Mouse (Mus musculus) midbrain, embryonic 14.5 days (tissue): Measurements from ENCODE around the gene Trappc4. TPM values are rescaled to one million over a fixed set of nuclear protein-coding genes. Genes with fewer than 3 reads are reported as not detected.
"Not testable (repeated sequence)": the region's sequence is repeated elsewhere in the genome, so short reads cannot be mapped to it uniquely, and the experiment has no call there.

ENCODE experiments used
- ATAC-seq: fragments of 200-750 bp; cut with Nextera tagmentation; 2 replicates; pipeline ENCODE4 v1.8.0; 2017; ENCODE audit warnings: moderate number of reproducible peaks, moderate library complexity; ENCODE audit not compliant: low FRiP score, low TSS enrichment
- DNase-seq: peaks from one replicate; pipeline ENCODE4 v3.0.0-alpha.2; 2015
- H3K27ac ChIP-seq: fragments of 300-500 bp; sonication (generic); replicated peaks from 2 replicates; pipeline ENCODE4 v1.5.1; 2014; ENCODE audit warnings: mild to moderate bottlenecking, low read depth, low read length, moderate library complexity
- H3K27me3 ChIP-seq: fragments of 300-500 bp; sonication (generic); 2 replicates; pipeline ENCODE4 v1.6.1; 2014; ENCODE audit warnings: low read length, control low read depth, mixed read lengths; ENCODE audit not compliant: control insufficient read depth, insufficient read depth
- H3K36me3 ChIP-seq: fragments of 300-500 bp; sonication (generic); 2 replicates; pipeline ENCODE4 v1.6.1; 2014; ENCODE audit warnings: low read length, control low read depth; ENCODE audit not compliant: control insufficient read depth, insufficient read depth
- H3K4me1 ChIP-seq: fragments of 300-500 bp; sonication (generic); 2 replicates; pipeline ENCODE4 v1.6.1; 2014; ENCODE audit warnings: mild to moderate bottlenecking, antibody characterized with exemption, low read length, control low read depth; ENCODE audit not compliant: control insufficient read depth, insufficient read depth
- H3K4me2 ChIP-seq: fragments of 300-500 bp; sonication (generic); 2 replicates; pipeline ENCODE4 v1.6.1; 2014; ENCODE audit warnings: mild to moderate bottlenecking, low read length, moderate library complexity
- H3K4me3 ChIP-seq: fragments of 300-500 bp; sonication (generic); replicated peaks from 2 replicates; pipeline ENCODE4 v1.5.1; 2014; ENCODE audit warnings: low read depth, low read length
- H3K9ac ChIP-seq: fragments of 300-500 bp; sonication (generic); replicated peaks from 2 replicates; pipeline ENCODE4 v1.6.1; 2014; ENCODE audit warnings: mild to moderate bottlenecking, low read length, moderate library complexity
- H3K9me3 ChIP-seq: fragments of 300-500 bp; sonication (generic); 2 replicates; pipeline ENCODE4 v1.6.1; 2016; ENCODE audit warnings: low read length, control low read depth, mixed read lengths; ENCODE audit not compliant: control insufficient read depth
- WGBS: fragments of 180-500 bp; shearing (Covaris S2); extraction: QIAGEN DNeasy Blood & Tissue Kit; methylation state at CpG from one replicate; pipeline ENCODE4 v1.1.7; 2014; 5-methylcytosine and 5-hydroxymethylcytosine counted together
- polyA plus RNA-seq: library from polyadenylated mRNA; unstranded; fragments of >200 nt; fragmentation: Nextera tagmentation; extraction: Ambion mirVana; gene quantifications from 2 replicates; pipeline ENCODE4 v1.2.1, GENCODE M21; 2014

Gene Trappc4
- 329 and 359 TPM in 2 replicates for polyA plus RNA-seq

DNA sequence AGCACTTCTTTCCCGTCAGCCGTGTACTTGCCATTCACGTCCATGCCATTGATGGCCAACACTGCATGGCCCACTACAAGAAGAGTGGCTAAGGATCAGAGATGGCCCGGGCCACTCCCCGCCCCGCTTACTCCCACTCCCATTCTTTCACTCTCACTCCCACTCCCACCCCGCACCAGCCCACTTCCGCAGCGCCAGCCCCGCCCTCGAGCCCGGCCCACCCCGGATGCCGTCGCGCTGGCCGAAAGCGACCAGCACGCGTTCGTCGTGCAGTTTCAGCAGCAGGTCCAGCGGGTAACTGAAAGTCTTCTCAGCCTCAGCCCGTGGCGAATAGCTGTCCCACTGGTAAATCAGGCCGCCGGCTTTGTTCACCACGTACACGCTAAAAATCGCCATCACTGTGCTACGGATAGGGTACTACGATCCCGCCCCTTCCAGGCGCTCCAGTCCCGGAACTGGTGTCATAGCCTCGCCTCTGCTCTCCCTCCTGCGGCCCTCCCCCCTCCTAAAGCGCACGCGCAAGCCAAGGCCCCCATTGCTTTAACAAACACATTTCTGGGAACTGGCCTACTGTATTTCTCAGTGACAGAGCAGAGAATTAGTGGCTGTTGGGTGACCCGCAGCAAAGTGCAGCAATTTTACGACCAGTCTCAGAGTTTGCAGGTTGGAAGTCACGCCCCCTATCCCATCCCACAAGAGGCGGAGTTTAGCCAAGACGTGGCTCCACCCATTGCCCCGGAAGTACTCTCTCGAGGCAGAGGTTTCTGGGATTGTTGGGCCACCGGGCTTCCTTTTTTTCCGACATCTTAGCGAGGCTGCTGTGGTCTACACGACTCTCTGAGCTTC is at the start of gene Trappc4, which contains the start of gene Rps25:
TSS of gene Trappc4 (minus strand) at position 695 of the 846 bp plus-strand sequence.
TSS of gene Rps25 (plus strand) at position 234 of the 846 bp plus-strand sequence.
- Histone ChIP-seq H3K9ac (peak within 1 kb of the TSS; percentile 76), H3K36me3 (peaks cover 66% of the 10 kb centered on the region), H3K4me3 (peak within 1 kb of the TSS; percentile 78), H3K27me3 (no peaks in the 10 kb centered on the region), H3K4me2 (peak within 1 kb of the TSS; percentile 75), H3K4me1 (peaks cover 18% of the 10 kb centered on the region), H3K9me3 (no peaks in the 10 kb centered on the region), H3K27ac (peak within 1 kb of the TSS; percentile 96)
- ATAC-seq: peak; percentile 96
- under 1% methylated on average over 51 of the region's 51 CpGs for WGBS
- DNase-seq: peak; percentile 98

DNA sequence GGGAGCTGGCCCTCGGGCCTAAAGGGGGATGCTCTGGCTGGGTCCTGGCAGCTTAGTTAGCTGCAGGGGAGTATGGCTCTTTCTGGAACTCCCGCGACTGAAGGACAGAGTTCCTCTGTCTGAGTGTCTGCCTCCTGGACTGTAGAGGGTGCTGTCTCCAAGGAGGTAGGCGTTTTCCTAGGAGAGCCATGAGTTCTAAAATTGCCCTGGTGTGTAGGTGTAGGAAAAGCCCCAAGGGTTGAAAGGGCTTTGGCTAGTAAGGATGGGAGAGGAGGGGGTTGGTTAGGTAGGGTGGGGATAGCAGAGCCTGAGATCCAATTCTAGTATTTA is 47.5 kb upstream of the Trappc4 start, which contains the start of gene Upk2:
TSS of gene Upk2 (minus strand) at position 86 of the 330 bp plus-strand sequence.
- ATAC-seq (no peak), DNase-seq (peak; percentile 21)
- no peak within 1 kb of the TSS for H3K4me2 ChIP-seq
- no peaks in the 10 kb centered on the region for H3K27me3 ChIP-seq
- 25% methylated on average over 4 of the region's 4 CpGs for WGBS
- no peaks in the 10 kb centered on the region for H3K9me3 ChIP-seq
- H3K4me1 ChIP-seq: peaks cover 32% of the 10 kb centered on the region
- H3K4me3 ChIP-seq: no peak within 1 kb of the TSS
- H3K27ac ChIP-seq: no peak within 1 kb of the TSS
- 0 out of 2 replicates have a peak within 1 kb of the TSS, but pooled peaks have one; percentile 0 for H3K9ac ChIP-seq
- H3K36me3 ChIP-seq: no peaks in the 10 kb centered on the region

GRCm38 (mm10) chr9:44454132-44454890 is 46.9 kb upstream of the Trappc4 start:
- Histone ChIP-seq H3K9ac (no peak overlapping the region), H3K36me3 (no peaks in the 10 kb centered on the region), H3K4me1 (peaks cover 32% of the 10 kb centered on the region), H3K9me3 (no peaks in the 10 kb centered on the region), H3K4me3 (no peak overlapping the region), H3K4me2 (no peak overlapping the region), H3K27me3 (no peaks in the 10 kb centered on the region), H3K27ac (no peak overlapping the region)
- DNase-seq (peak; percentile 93), ATAC-seq (peak; percentile 62)
- WGBS: 10% methylated on average over 14 of the region's 14 CpGs

DNA sequence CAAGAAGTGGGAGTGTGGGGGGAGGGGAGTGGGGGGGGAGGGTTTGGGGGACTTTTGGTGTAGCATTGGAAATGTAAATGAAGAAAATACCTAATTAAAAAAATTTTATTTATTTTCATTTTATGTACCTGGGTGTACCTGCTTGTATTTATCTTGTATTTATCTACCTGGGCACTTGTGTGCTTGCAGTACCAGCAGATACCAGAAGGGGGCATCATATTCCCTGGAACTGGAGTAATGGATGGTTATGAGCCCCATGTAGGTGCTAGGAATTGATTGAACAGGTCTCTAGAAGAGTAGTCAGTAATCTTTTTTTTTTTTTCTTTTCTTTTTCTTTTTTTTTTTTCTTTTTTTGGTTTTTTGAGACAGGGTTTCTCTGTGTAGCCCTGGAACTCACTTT is 43.0 kb upstream of the Trappc4 start:
- Histone ChIP-seq H3K4me1 (peaks cover 7% of the 10 kb centered on the region), H3K4me2 (no peak overlapping the region), H3K36me3 (no peaks in the 10 kb centered on the region), H3K9me3 (no peaks in the 10 kb centered on the region), H3K4me3 (no peak overlapping the region), H3K9ac (no peak overlapping the region), H3K27me3 (no peaks in the 10 kb centered on the region), H3K27ac (no peak overlapping the region)
- no peak for DNase-seq
- ATAC-seq: no peak

DNA sequence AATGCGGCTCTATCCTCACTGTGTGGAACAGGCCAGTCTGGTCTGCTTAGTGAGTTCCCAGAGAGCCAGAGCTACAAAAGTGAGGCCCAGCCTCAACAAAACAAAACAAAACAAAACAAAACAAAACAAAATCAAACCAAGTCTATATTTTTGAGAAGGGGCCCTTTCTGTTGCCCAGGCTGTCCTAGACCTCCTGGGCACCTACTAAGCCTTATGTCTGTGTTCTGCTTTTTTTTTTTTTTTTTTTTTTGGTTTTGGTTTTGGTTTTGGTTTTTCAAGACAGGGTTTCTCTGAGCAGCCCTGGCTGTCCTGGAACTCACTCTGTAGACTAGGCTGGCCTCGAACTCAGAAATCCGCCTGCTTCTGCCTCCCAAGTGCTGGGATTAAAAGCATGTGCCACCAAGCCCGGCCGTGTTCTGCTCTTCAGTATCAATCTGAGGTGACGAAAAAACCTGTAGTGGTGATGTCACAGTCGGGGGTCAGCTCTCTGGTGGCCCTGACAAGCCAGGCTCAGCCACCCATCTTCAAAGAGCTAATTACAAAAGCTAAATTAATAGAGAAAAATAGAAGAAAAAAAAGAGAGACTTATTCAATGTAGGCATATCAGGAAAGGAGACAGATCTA is 37.1 kb upstream of the Trappc4 start:
- H3K9me3 ChIP-seq, H3K4me3 ChIP-seq, ATAC-seq, H3K9ac ChIP-seq, H3K27ac ChIP-seq, H3K4me1 ChIP-seq, DNase-seq, H3K27me3 ChIP-seq, H3K4me2 ChIP-seq, H3K36me3 ChIP-seq: not testable (repeated sequence)
- 85% methylated on average over 7 of the region's 7 CpGs for WGBS

DNA sequence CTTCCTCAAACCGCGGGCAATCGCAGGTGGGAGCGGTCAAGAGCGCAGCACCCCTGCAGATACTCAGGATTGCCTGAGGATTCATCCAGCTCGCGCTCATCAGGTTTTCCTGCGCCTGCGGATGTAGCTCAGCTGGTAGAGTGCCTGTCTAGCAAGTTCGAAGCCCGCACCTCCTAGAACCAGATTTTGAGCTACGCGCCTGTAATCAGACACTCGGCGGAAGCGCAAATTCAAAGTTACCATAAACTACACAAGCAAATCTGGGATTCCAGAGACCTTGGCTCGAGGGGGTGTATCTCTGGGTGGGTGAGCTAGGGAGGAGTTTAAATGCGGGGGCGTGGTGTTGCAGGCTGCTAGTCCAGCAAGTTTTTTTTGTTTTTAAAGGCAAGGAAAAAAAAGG is 33.6 kb upstream of the Trappc4 start, which contains the start of gene Foxr1:
TSS of gene Foxr1 (minus strand) at position 176 of the 400 bp plus-strand sequence.
- DNase-seq (no peak), ATAC-seq (no peak)
- no peak within 1 kb of the TSS for H3K27ac ChIP-seq
- no peaks in the 10 kb centered on the region for H3K36me3 ChIP-seq
- no peak within 1 kb of the TSS for H3K9ac ChIP-seq
- H3K4me3 ChIP-seq: no peak within 1 kb of the TSS
- 84% methylated on average over 19 of the region's 19 CpGs for WGBS
- no peak within 1 kb of the TSS for H3K4me2 ChIP-seq
- H3K4me1 ChIP-seq: no peaks in the 10 kb centered on the region
- H3K9me3 ChIP-seq: no peaks in the 10 kb centered on the region
- no peaks in the 10 kb centered on the region for H3K27me3 ChIP-seq

GRCm38 (mm10) chr9:44435747-44436146 is 28.3 kb upstream of the Trappc4 start:
- DNase-seq (no peak), ATAC-seq (no peak)
- Histone ChIP-seq H3K36me3 (no peaks in the 10 kb centered on the region), H3K4me1 (no peaks in the 10 kb centered on the region), H3K27me3 (no peaks in the 10 kb centered on the region), H3K4me3 (no peak overlapping the region), H3K4me2 (no peak overlapping the region), H3K27ac (no peak overlapping the region), H3K9me3 (no peaks in the 10 kb centered on the region), H3K9ac (no peak overlapping the region)
- WGBS: 83% methylated on average over 6 of the region's 6 CpGs

DNA sequence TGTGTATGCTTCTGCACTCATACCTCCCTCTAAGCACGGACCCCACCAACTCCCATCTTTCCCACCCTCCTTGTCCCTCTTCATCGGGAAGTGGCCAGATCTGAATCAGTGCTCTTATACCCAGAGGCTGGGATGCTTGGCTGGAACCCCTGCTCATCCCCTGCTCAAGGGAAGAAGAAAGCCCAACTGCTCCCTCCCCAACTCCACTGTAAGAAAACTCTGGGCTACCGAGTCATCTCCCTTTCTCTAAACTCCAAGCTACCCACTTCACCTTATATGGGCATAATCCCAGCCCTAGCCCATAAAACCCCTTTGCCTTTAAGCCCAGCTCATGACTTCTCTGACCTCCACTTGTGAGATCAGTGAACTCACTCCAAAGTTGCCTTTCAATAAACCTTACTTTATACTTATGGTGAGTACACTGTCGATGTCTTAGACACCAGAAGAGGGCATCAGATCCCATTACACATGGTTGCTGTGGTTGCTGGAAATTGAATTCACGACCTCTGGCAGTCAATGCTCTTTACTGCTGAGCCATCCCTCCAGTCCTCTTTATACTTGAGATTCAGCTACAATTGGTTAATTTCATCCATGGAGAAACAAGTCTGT is 25.3 kb upstream of the Trappc4 start:
- 56% methylated on average over 5 of the region's 5 CpGs for WGBS
- DNase-seq (no peak), ATAC-seq (no peak)
- Histone ChIP-seq H3K9ac (no peak overlapping the region), H3K4me1 (no peaks in the 10 kb centered on the region), H3K27ac (no peak overlapping the region), H3K4me2 (no peak overlapping the region), H3K27me3 (no peaks in the 10 kb centered on the region), H3K36me3 (no peaks in the 10 kb centered on the region), H3K4me3 (no peak overlapping the region), H3K9me3 (no peaks in the 10 kb centered on the region)
